Mouse (Mus musculus): Measurements from ENCODE around the gene Arhgap33.
"Not testable (repeated sequence)": the region's sequence is repeated elsewhere in the genome, so short reads cannot be mapped to it uniquely, and the experiment has no call there.

The Arhgap33 gene

GRCm38 (mm10) chr7:30495506-30496042, 39.3 kb downstream of the Arhgap33 start:
- not testable (repeated sequence) for DNase-seq (ENCODE audit: low read depth, low spot score)

- no peak for DNase-seq (ENCODE audit: low read depth, low spot score)
Observed at GRCm38 (mm10) chr7:30493401-30493931, 41.4 kb downstream of the Arhgap33 start, which contains the start of gene Prodh2. Gene Prodh2, plus strand, starts transcription at chr7:30493622.

- DNase-seq (ENCODE audit: low read depth, low spot score), result peak; percentile 79
Observed at GRCm38 (mm10) chr7:30492765-30493164, 42.1 kb downstream of the Arhgap33 start.

GRCm38 (mm10) chr7:30490957-30491307, 43.9 kb downstream of the Arhgap33 start:
- peak; percentile 5 for DNase-seq (ENCODE audit: low read depth, low spot score)

GRCm38 (mm10) chr7:30490251-30490956, 44.5 kb downstream of the Arhgap33 start:
- DNase-seq (ENCODE audit: low read depth, low spot score), result peak; percentile 56

- DNase-seq (ENCODE audit: low read depth, low spot score), result peak; percentile 48
Observed at GRCm38 (mm10) chr7:30484250-30484649, 50.6 kb downstream of the Arhgap33 start.

GRCm38 (mm10) chr7:30477415-30478381, 57.2 kb downstream of the Arhgap33 start:
- DNase-seq (ENCODE audit: low read depth, low spot score), result no peak

- not testable (repeated sequence) for DNase-seq (ENCODE audit: low read depth, low spot score)
Observed at GRCm38 (mm10) chr7:30476136-30476535, 58.7 kb downstream of the Arhgap33 start.

- DNase-seq (ENCODE audit: low read depth, low spot score), result no peak
Observed at GRCm38 (mm10) chr7:30474999-30475398, 59.9 kb downstream of the Arhgap33 start.

- DNase-seq (ENCODE audit: low read depth, low spot score), result peak; percentile 28
Observed at GRCm38 (mm10) chr7:30472411-30472810, 62.4 kb downstream of the Arhgap33 start.

Data from 3T3-L1 (cell line).